Mouse (Mus musculus) forebrain, embryonic 16.5 days (tissue): ENCODE data around the gene Insm2. TPM values are rescaled to one million over a fixed set of nuclear protein-coding genes. Genes with fewer than 3 reads are reported as not detected.
"Not testable (repeated sequence)": the region's sequence is repeated elsewhere in the genome, so short reads cannot be mapped to it uniquely, and the experiment has no call there.

ENCODE experiments used
- ATAC-seq: fragments of 200-750 bp; cut with Nextera tagmentation; 2 replicates; pipeline ENCODE4 v1.8.0; 2017; ENCODE audit warnings: mild to moderate bottlenecking, moderate library complexity
- H3K27ac ChIP-seq: fragments of 300-500 bp; sonication (generic); 2 replicates; pipeline ENCODE4 v1.5.1; 2014; ENCODE audit warnings: low read length, control low read depth
- H3K27me3 ChIP-seq: fragments of 300-500 bp; sonication (generic); replicated peaks from 2 replicates; pipeline ENCODE4 v1.6.1; 2014; ENCODE audit warnings: low read length; ENCODE audit not compliant: control insufficient read depth, insufficient read depth
- H3K36me3 ChIP-seq: fragments of 300-500 bp; sonication (generic); 2 replicates; pipeline ENCODE4 v1.6.1; 2014; ENCODE audit not compliant: control insufficient read depth, insufficient read depth
- H3K4me1 ChIP-seq: fragments of 300-500 bp; sonication (generic); replicated peaks from 2 replicates; pipeline ENCODE4 v1.6.1; 2014; ENCODE audit warnings: low read length; ENCODE audit not compliant: control insufficient read depth, insufficient read depth
- H3K4me2 ChIP-seq: fragments of 300-500 bp; sonication (generic); 2 replicates; pipeline ENCODE4 v1.6.1; 2014; ENCODE audit warnings: mild to moderate bottlenecking, low read length, control low read depth
- H3K4me3 ChIP-seq: fragments of 300-500 bp; sonication (generic); replicated peaks from 2 replicates; pipeline ENCODE4 v1.5.1; 2014; ENCODE audit warnings: mild to moderate bottlenecking, low read length, control low read depth
- H3K9ac ChIP-seq: fragments of 300-500 bp; sonication (generic); replicated peaks from 2 replicates; pipeline ENCODE4 v1.6.1; 2014; ENCODE audit warnings: low read depth, low read length, control low read depth
- H3K9me3 ChIP-seq: fragments of 300-500 bp; sonication (generic); 2 replicates; pipeline ENCODE4 v1.6.1; 2016; ENCODE audit warnings: low read length; ENCODE audit not compliant: control insufficient read depth
- WGBS: fragments of 180-500 bp; shearing (Covaris S2); extraction: QIAGEN DNeasy Blood & Tissue Kit; methylation state at CpG from one replicate; pipeline ENCODE4 v1.1.7; 2014; 5-methylcytosine and 5-hydroxymethylcytosine counted together
- polyA plus RNA-seq: library from polyadenylated mRNA; unstranded; fragments of >200 nt; fragmentation: Nextera tagmentation; extraction: Ambion mirVana; gene quantifications from 2 replicates; pipeline ENCODE4 v1.2.1, GENCODE M21; 2015

Gene Insm2
- polyA plus RNA-seq, result 1.6 and 1.7 TPM in 2 replicates

DNA sequence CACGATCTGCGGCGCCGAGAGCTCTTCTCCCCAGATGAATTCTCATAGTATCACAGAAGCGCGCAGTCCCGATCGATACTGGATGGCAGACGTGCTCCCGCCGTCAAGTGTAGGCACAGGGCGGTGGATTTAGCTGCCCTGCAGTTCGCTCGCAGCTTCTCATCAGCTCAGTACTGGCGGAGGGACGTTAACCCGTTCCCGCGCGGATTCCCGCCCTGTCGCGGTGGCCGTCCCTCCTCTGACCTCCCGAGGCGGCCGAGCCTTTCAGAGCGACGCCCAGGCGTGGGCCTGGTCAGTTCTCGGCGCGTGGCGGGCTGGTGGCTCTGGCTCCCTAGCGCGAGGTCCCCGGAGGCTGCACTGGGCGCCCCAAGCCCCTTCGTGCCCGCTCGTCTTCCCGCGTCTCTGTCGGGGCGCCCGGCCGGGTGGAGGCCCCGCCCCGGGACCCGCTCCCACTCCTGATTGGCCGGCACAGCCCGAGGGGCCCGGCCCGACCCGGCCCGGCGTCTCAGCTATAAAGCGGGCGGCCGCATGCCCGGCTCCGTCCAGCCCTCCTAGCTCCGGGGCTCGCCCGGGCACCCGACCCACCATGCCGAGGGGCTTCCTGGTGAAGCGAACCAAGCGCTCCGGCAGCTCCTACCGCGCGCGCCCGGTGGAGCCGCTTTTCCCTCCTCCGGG lies at the start of gene Insm2:
TSS of gene Insm2 (plus strand) at position 541 of the 675 bp plus-strand sequence.
- Histone ChIP-seq H3K9me3 (no peaks in the 10 kb centered on the region), H3K4me1 (peaks cover 24% of the 10 kb centered on the region), H3K36me3 (no peaks in the 10 kb centered on the region), H3K4me3 (peak within 1 kb of the TSS; percentile 57), H3K9ac (peak within 1 kb of the TSS; percentile 52), H3K27ac (no peak within 1 kb of the TSS), H3K4me2 (peak within 1 kb of the TSS; percentile 93), H3K27me3 (peaks cover 47% of the 10 kb centered on the region)
- ATAC-seq, result peak; percentile 81
- under 1% methylated on average over 71 of the region's 77 CpGs for WGBS

DNA sequence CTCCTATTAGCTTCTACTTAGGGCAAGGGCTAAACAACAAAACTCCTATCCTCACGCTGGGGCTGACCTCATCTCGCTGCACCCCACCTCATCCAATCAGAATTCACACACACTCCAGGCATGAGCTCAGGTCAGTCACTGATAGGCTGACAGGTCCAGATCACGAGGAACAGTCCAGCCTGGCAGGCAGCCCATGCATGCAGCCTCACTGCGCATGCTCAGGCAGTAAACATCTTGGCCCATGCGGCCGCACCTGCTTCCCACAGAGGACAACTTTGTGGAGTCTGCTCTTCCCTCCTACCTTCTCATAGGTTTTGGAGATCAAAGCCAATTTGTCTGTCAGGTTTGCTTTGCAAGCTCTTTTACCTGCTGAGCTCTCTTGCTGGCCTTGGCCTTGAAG lies 44.3 kb upstream of the Insm2 start:
- H3K4me1 ChIP-seq, H3K27ac ChIP-seq, H3K27me3 ChIP-seq, H3K9me3 ChIP-seq, H3K4me3 ChIP-seq, H3K36me3 ChIP-seq, ATAC-seq, H3K4me2 ChIP-seq, H3K9ac ChIP-seq: not testable (repeated sequence)
- WGBS, result 77% methylated on average over 6 of the region's 6 CpGs

DNA sequence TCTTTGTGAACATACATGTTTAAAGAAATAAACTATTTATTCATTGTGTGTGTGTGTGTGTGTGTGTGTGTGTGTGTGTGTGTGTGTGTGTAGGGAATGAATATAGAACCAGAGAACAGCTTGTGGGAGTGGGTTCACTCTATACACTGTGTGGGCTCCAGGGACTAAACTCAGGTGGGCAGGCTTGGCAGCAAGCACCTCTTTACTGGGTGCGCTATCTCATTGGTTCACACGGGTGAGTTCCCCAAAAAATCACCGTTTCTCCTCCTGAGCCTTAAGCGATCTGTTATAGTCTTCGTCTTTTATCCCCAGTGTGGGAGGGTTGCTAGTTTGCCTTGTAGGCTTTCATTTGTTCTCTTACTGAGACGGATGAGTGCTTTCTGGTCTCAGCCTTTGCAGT lies 41.4 kb upstream of the Insm2 start:
- no peak overlapping the region for H3K27ac ChIP-seq
- ATAC-seq, result no peak
- no peaks in the 10 kb centered on the region for H3K36me3 ChIP-seq
- no peaks in the 10 kb centered on the region for H3K27me3 ChIP-seq
- no peak overlapping the region for H3K4me2 ChIP-seq
- H3K9ac ChIP-seq, result no peak overlapping the region
- H3K4me3 ChIP-seq, result no peak overlapping the region
- H3K9me3 ChIP-seq, result 0 out of 2 replicates have a peak, but pooled peaks cover 2% of the 10 kb centered on the region
- WGBS, result 77% methylated on average over 6 of the region's 6 CpGs
- peaks cover 5% of the 10 kb centered on the region; the same call in 1 of the 2 replicates for H3K4me1 ChIP-seq

DNA sequence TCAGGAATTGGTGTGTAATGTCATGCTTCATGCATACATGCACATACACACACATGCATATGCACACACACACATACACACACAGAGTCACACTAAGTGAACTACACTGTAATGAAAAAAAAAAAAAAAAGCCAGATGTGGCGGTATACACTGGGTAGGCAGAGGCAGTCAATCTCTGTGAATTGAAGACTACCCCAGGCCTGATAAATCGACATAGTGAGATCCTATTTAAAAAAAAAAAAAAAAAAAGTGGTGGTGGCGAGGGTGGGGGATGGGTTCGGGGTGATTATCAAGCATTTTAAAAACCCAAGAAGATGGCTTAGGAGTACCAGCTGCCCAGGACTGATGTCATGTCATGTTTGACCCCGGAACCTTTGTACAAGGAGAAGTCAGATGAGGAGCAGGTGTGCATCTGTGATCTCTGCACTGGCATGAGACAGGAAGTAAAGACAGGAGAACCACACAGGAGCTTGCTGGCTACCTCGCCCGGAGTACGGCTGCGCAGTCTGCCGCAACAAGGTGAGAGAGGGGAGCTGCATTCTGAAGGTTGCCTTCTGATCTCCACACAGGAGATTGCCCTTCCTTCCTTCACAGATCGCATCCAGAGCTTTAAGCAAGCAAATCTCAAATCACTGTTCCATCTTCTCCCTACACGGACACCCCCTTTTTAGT lies 39.9 kb upstream of the Insm2 start:
- Histone ChIP-seq H3K27me3 (no peaks in the 10 kb centered on the region), H3K4me1 (peaks cover 5% of the 10 kb centered on the region; the same call in 1 of the 2 replicates), H3K36me3 (no peaks in the 10 kb centered on the region), H3K4me2 (no peak overlapping the region), H3K27ac (no peak overlapping the region), H3K9ac (no peak overlapping the region), H3K4me3 (no peak overlapping the region), H3K9me3 (0 out of 2 replicates have a peak, but pooled peaks cover 2% of the 10 kb centered on the region)
- 92% methylated on average over 12 of the region's 12 CpGs for WGBS
- no peak for ATAC-seq

DNA sequence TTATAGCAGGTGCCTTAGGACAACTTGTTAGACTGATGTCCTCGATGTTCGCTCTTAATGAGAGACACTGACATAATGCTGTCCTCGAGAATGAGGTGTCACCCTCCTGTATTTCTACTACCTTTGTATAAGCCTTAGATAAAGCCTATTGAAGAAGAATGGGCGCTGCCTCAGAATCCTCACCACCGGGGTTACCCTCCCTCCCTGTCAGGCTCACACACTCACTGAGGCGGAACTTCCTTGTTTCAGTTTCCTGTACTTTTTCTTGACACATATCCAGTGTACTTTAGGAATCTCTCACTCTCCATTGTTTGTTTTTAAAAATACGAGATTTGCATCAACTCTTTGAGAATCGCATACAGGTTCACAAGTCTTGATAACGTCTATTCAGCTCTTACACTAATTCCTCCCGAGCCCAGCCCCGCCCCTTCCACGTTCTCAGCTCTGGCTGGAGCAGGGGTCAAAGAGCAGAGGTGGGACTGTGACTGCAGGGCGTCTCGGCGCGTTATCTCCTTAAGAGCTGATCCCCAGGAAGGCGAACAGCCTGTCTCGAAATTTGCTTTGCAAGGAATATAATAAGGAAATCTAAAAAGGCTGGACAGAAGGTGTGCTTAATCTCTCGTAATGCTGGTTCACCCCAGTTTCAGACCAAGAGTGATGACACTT lies 39.1 kb upstream of the Insm2 start:
- Histone ChIP-seq H3K36me3 (no peaks in the 10 kb centered on the region), H3K9ac (no peak overlapping the region), H3K4me3 (peak overlapping the region; percentile 30), H3K4me1 (peaks cover 5% of the 10 kb centered on the region; the same call in 1 of the 2 replicates), H3K4me2 (peak overlapping the region; percentile 48), H3K9me3 (0 out of 2 replicates have a peak, but pooled peaks cover 2% of the 10 kb centered on the region), H3K27ac (no peak overlapping the region), H3K27me3 (no peaks in the 10 kb centered on the region)
- no peak for ATAC-seq
- 12% methylated on average over 19 of the region's 19 CpGs for WGBS

DNA sequence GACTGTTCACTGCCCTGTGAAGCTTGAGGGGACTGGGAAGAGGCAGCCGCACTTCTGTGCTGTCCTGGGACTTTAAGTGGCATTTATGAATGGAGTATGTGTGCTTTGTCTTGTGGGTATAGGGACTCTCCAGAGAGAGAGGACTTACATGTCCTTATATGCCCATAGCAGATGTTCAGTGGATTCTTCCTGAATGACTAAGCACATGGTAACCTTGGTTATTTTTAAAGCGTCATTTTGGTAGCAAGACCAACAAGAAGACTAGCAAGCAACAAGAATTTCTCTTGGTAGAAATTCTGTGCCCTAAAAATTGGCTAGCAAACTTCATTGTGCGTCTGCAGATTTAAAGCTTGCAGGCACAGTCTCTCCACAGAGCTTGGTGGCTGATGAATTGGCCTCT lies 35.5 kb upstream of the Insm2 start:
- Histone ChIP-seq H3K9ac (no peak overlapping the region), H3K4me1 (peaks cover 5% of the 10 kb centered on the region; the same call in 1 of the 2 replicates), H3K4me3 (no peak overlapping the region), H3K4me2 (no peak overlapping the region), H3K36me3 (no peaks in the 10 kb centered on the region), H3K9me3 (0 out of 2 replicates have a peak, but pooled peaks cover 2% of the 10 kb centered on the region), H3K27ac (no peak overlapping the region), H3K27me3 (no peaks in the 10 kb centered on the region)
- 95% methylated on average over 3 of the region's 3 CpGs for WGBS
- ATAC-seq, result no peak

DNA sequence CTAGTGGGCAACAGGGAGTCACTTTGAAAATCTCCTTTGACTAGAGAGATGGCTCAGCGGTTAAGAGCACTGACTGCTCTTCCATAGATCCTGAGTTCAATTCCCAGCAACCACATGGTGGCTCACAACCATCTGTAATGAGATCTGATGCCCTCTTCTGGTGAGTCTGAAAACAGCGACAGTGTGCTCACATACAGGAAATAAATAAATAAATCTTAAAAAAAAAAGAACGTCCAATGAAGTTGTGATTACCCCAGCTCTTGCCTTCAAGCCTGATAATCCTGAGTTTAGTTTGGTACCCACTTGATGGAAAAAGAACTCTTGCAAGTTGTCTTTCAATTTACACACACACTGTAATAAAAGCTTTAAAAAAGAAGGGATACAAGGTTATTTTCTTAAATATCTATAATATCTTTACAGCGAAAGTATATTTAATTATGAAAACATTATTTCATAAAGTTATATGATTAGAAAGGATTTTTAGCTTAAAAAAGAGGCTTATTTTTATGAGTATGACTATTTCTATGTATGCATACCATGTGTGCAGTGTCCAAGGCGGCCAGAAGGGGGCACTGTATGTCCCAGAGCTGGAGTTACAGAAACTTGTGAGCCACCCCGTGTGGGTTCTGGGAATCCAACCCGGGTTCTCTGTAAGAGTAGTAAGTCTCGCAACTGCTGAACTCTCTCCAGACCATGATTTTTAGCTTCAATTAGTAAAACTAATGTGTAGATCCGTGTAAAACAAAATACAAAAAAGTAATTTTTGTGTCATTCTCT lies 34.9 kb upstream of the Insm2 start:
- H3K27ac ChIP-seq, result no peak overlapping the region
- peaks cover 5% of the 10 kb centered on the region; the same call in 1 of the 2 replicates for H3K4me1 ChIP-seq
- no peak overlapping the region for H3K9ac ChIP-seq
- H3K4me2 ChIP-seq, result no peak overlapping the region
- H3K27me3 ChIP-seq, result no peaks in the 10 kb centered on the region
- no peak overlapping the region for H3K4me3 ChIP-seq
- 0 out of 2 replicates have a peak, but pooled peaks cover 2% of the 10 kb centered on the region for H3K9me3 ChIP-seq
- WGBS, result 88% methylated on average over 9 of the region's 9 CpGs
- no peak for ATAC-seq
- no peaks in the 10 kb centered on the region for H3K36me3 ChIP-seq

DNA sequence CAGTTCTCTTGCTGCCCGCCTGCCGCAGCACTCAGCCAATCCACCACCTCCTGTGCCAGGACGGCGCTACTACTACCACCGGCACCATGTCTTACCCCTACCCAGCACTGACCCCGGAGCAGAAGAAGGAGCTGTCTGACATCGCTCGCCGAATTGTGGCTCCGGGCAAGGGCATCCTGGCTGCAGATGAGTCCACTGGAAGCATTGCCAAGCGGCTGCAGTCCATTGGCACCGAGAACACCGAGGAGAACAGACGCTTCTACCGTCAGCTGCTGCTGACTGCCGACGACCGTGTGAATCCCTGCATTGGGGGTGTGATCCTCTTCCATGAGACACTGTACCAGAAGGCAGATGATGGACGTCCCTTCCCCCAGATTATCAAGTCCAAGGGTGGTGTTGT lies 34.0 kb upstream of the Insm2 start, which contains the start of gene Aldoart2:
TSS of gene Aldoart2 (plus strand) at position 34 of the 400 bp plus-strand sequence.
- Histone ChIP-seq H3K4me1 (peaks cover 2% of the 10 kb centered on the region; the same call in 1 of the 2 replicates), H3K9me3 (0 out of 2 replicates have a peak, but pooled peaks cover 2% of the 10 kb centered on the region)

More for the DNA sequence above, 34.0 kb upstream of the Insm2 start, which contains the start of gene Aldoart2:
- Histone ChIP-seq H3K27me3 (no peaks in the 10 kb centered on the region), H3K36me3 (no peaks in the 10 kb centered on the region), H3K4me3 (no peak within 1 kb of the TSS), H3K27ac (no peak within 1 kb of the TSS), H3K9ac (no peak within 1 kb of the TSS), H3K4me2 (no peak within 1 kb of the TSS)
- WGBS, result 94% methylated on average over 19 of the region's 19 CpGs
- no peak for ATAC-seq
